In the genomic region with DNA sequence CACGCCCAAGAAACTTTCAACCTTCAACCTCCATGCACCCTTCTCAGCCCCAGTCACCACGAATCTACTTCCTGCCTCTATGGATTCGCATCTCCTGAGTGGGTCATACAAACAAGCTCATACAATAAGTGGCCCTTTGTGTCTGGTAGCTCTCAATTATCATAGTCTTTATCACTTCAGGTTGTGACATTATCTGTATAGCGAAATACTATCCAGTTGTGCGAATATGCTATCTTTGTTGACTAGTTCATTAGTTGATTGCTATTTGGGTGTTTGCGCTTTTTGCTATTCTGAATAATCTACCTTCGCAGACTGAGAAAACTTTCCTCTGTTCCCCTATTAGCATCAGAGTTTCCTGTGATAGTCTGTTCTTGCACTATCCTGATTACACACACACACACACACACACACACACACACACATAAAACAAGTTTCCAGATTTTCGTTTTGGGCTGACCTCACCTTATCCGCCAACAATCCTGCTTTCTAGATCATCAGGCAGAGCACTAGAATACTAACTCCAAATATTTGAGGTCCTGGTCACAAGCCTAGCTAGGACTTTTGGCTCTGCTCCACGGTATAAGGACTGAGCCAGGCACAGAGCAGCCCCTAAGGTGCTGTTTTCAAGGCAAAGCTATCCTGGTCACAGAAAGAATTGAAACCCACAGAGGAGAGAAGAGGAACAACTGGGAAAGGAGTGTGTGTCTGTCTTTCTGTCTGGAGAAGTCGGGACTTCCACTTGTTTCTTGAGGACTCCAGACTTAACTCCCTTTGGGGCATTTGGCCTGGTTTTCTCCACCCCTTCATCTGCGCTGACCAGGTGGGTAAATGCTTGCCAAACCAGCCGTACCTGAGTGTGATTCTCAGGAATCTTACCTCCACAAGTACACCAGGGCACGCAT, we compare ENCODE assay signal across 22 mouse cellular contexts. TPM values are rescaled to one million over a fixed set of nuclear protein-coding genes. Genes with fewer than 3 reads are reported as not detected.
DNase-seq lines count a peak whose midpoint lies in the region; ATAC-seq and TF ChIP-seq lines count a peak whose summit lies in the region.
"Had no signal": no experiment of that assay in that cellular context is flagged by ENCODE, and none has a peak within 500 bp of the region (broad histone marks: within the 10 kb centered on the region; RNA-seq: fewer than 3 reads in every experiment).

No protein-coding gene starts in this region.

- no peak overlapping the region for H3K9ac ChIP-seq in intestine, postnatal 0 days (ENCODE audit: low read depth, low read length)
- H3K9ac ChIP-seq in intestine, embryonic 15.5 days: no peak overlapping the region
- H3K9ac ChIP-seq: forebrain, embryonic 13.5 days; liver, embryonic 12.5 days; lung, embryonic 15.5 days; midbrain, embryonic 13.5 days had no signal

- peaks cover 89% of the 10 kb centered on the region for H3K27me3 ChIP-seq in intestine, postnatal 0 days (replicated peaks; ENCODE audit: control insufficient read depth, insufficient read depth, low read length)
- peaks cover 88% of the 10 kb centered on the region for H3K27me3 ChIP-seq in intestine, embryonic 15.5 days (replicated peaks)
- H3K27me3 ChIP-seq in embryonic facial prominence, embryonic 10.5 days (replicated peaks; ENCODE audit: low read depth, poor library complexity, severe bottlenecking): peaks cover 97% of the 10 kb centered on the region

- no peaks in the 10 kb centered on the region for H3K36me3 ChIP-seq in intestine, postnatal 0 days (ENCODE audit: control insufficient read depth, insufficient read depth)
- H3K36me3 ChIP-seq in intestine, embryonic 15.5 days: no peaks in the 10 kb centered on the region
- H3K36me3 ChIP-seq in embryonic facial prominence, embryonic 10.5 days (replicated peaks): no peaks in the 10 kb centered on the region
- H3K36me3 ChIP-seq: G1E; hindbrain, embryonic 10.5 days; liver, embryonic 12.5 days; lung, embryonic 15.5 days; midbrain, embryonic 13.5 days had no signal

- 7% methylated on average over 14 of the region's 14 CpGs for WGBS in intestine, postnatal 0 days
- 6% methylated on average over 14 of the region's 14 CpGs for WGBS in intestine, embryonic 15.5 days
- 4% methylated on average over 14 of the region's 14 CpGs for WGBS in embryonic facial prominence, embryonic 10.5 days

- H3K27ac ChIP-seq in intestine, postnatal 0 days (ENCODE audit: low read depth, low read length): no peak overlapping the region
- no peak overlapping the region for H3K27ac ChIP-seq in intestine, embryonic 15.5 days
- H3K27ac ChIP-seq in embryonic facial prominence, embryonic 10.5 days (replicated peaks): no peak overlapping the region
- H3K27ac ChIP-seq: forebrain, embryonic 13.5 days; hindbrain, embryonic 10.5 days; liver, embryonic 12.5 days; lung, embryonic 15.5 days; macrophage; midbrain, embryonic 13.5 days had no signal

- no peak for ATAC-seq in intestine, postnatal 0 days
- no peak for ATAC-seq in intestine, embryonic 15.5 days
- ATAC-seq: forebrain, embryonic 13.5 days; inflammation-experienced regulatory T-cells, adult 6 months; liver, embryonic 12.5 days; midbrain, embryonic 13.5 days had no signal

- no peaks in the 10 kb centered on the region for H3K9me3 ChIP-seq in intestine, postnatal 0 days (ENCODE audit: control insufficient read depth)
- no peaks in the 10 kb centered on the region for H3K9me3 ChIP-seq in intestine, embryonic 15.5 days
- no peaks in the 10 kb centered on the region for H3K9me3 ChIP-seq in embryonic facial prominence, embryonic 10.5 days
- H3K9me3 ChIP-seq: forebrain, embryonic 13.5 days; hindbrain, embryonic 10.5 days; liver, embryonic 12.5 days; lung, embryonic 15.5 days; midbrain, embryonic 13.5 days had no signal

- H3K4me3 ChIP-seq in intestine, postnatal 0 days (ENCODE audit: low read depth, low read length): 0 out of 2 replicates have a peak overlapping the region, but pooled peaks have one; percentile 4
- no peak overlapping the region for H3K4me3 ChIP-seq in intestine, embryonic 15.5 days (replicated peaks)
- no peak overlapping the region for H3K4me3 ChIP-seq in embryonic facial prominence, embryonic 10.5 days
- H3K4me3 ChIP-seq: forebrain, embryonic 13.5 days; liver, embryonic 12.5 days; midbrain, embryonic 13.5 days had no signal

- peak; percentile 34 for DNase-seq in embryo, embryonic 11 days
- DNase-seq in embryonic facial prominence, embryonic 10.5 days (ENCODE audit: low spot score): peak; percentile 30
- DNase-seq in heart, postnatal 10 days: peak; percentile 48 to 51
- no peak for DNase-seq in frontal cortex, postnatal 25 days (ENCODE audit: low spot score in 2 of 2)
- no peak for DNase-seq in urinary bladder, postnatal 36 days (ENCODE audit: low spot score in 2 of 2)
- DNase-seq: adrenal gland, postnatal 36 days; gastrocnemius, postnatal 36 days; right cerebral cortex, postnatal 14 days had no signal

- intact Hi-C loops in heart, postnatal 10 days (cut with DNase I): no loop called here

- no peaks in the 10 kb centered on the region for H3K4me1 ChIP-seq in intestine, postnatal 0 days (replicated peaks; ENCODE audit: control insufficient read depth, insufficient read depth, low read length)
- peaks cover 18% of the 10 kb centered on the region for H3K4me1 ChIP-seq in intestine, embryonic 15.5 days (replicated peaks)
- peaks cover 25% of the 10 kb centered on the region for H3K4me1 ChIP-seq in embryonic facial prominence, embryonic 10.5 days
- H3K4me1 ChIP-seq: liver, embryonic 12.5 days had no signal

- no peak overlapping the region for H3K4me2 ChIP-seq in intestine, postnatal 0 days (replicated peaks; ENCODE audit: low read depth)
- no peak overlapping the region for H3K4me2 ChIP-seq in intestine, embryonic 15.5 days (replicated peaks)
- H3K4me2 ChIP-seq: midbrain, embryonic 13.5 days had no signal

- TF ChIP-seq CTCF in intestine, postnatal 0 days (IDR thresholded peaks at IDR 0.05; ENCODE audit: low read depth): no peak

RNA-seq across cellular contexts. Expression of a gene that starts 0.6 kb away (rescaled TPM):
- polyA plus RNA-seq in intestine, postnatal 0 days (2015; fragmentation: Nextera tagmentation; extraction: Ambion mirVana): 0.08 and 0.58 TPM in 2 replicates
- polyA plus RNA-seq in intestine, embryonic 15.5 days (2015; fragmentation: Nextera tagmentation; extraction: Ambion mirVana): 0.14 TPM in 1 of 2 replicates, not detected in the other
- polyA plus RNA-seq in embryonic facial prominence, embryonic 10.5 days (2016; fragmentation: Nextera tagmentation; extraction: Ambion mirVana): 0.48 and 0.75 TPM in 2 replicates
- total RNA-seq in heart, postnatal 10 days (2021): 10 to 100 TPM; 77.5 to 93.1 TPM
- total RNA-seq: adrenal gland, postnatal 36 days; G1E; gastrocnemius, postnatal 36 days; layer of hippocampus, postnatal 10 days; left cerebral cortex, postnatal 14 days had no signal
- polyA plus RNA-seq: cerebellum, adult 2 months; forebrain, embryonic 13.5 days; G1E; hindbrain, embryonic 10.5 days; inflammation-experienced regulatory T-cells, adult 6 months; kidney, embryonic 14.5 days; macrophage; midbrain, embryonic 13.5 days had no signal

Comparison
In these comparisons a context has a peak if more than half of its experiments do, and no peak if none do; other contexts are left out.
1. DNase-seq: peak in embryo, embryonic 11 days (single experiment), embryonic facial prominence, embryonic 10.5 days (single experiment) and heart, postnatal 10 days (2 of 2); none in frontal cortex, postnatal 25 days (0 of 2) and urinary bladder, postnatal 36 days (0 of 2).